Mouse (Mus musculus) E14TG2a.4 (cell line): ENCODE results near the gene Eif3j1.

ENCODE experiments used
- H3K27me3 ChIP-seq: 2 replicates; pipeline ENCODE4 v1.6.1; 2014; ENCODE audit warnings: low read length, control low read depth; ENCODE audit not compliant: insufficient read depth
- H3K36me3 ChIP-seq: 2 replicates; pipeline ENCODE4 v1.6.1; 2014; ENCODE audit warnings: low read length, control low read depth; ENCODE audit not compliant: insufficient read depth
- H3K4me1 ChIP-seq: replicated peaks from 2 replicates; pipeline ENCODE4 v1.6.1; 2014; ENCODE audit warnings: low read depth, low read length, control low read depth
- H3K4me3 ChIP-seq: replicated peaks from 2 replicates; pipeline ENCODE4 v1.5.1; 2014; ENCODE audit warnings: mild to moderate bottlenecking, low read length
- H3K9me3 ChIP-seq: 2 replicates; pipeline ENCODE4 v1.6.1; 2014; ENCODE audit warnings: low read length, control low read depth
- CTCF ChIP-seq: conservative IDR thresholded peaks from 2 replicates; pipeline ENCODE4 v1.5.1; 2014; ENCODE audit warnings: low read length
- NANOG ChIP-seq: IDR thresholded peaks from 2 replicates; pipeline ENCODE4 v1.6.1; 2014; ENCODE audit warnings: borderline replicate concordance, low read length, mixed read lengths
- POU5F1 ChIP-seq: IDR thresholded peaks from 2 replicates; pipeline ENCODE4 v1.6.1; 2014; ENCODE audit warnings: low read length, borderline replicate concordance

The Eif3j1 gene

DNA sequence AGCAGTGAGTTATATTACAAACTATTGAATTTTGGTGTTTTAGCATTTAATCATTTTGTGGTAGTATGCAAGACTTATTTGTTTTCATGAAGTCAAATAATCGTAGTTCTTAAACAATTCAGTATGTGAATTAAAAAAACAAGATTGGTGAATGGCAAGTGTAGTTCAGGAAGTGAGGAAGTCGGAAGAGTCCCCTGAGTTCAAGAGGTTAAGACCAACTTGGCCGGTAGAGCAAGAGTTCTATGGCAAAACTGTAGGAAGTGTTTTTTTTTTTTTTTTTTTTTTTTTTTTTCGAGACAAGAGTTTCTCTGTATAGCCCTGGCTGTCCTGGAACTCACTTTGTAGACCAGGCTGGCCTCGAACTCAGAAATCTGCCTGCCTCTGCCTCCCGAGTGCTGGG lies 3.6 kb downstream of the Eif3j1 start:
- Histone ChIP-seq H3K27me3 (no peaks in the 10 kb centered on the region), H3K4me3 (no peak overlapping the region), H3K4me1 (peaks cover 34% of the 10 kb centered on the region), H3K9me3 (no peaks in the 10 kb centered on the region), H3K36me3 (peaks cover 55% of the 10 kb centered on the region)
- TF ChIP-seq NANOG (no peak), POU5F1 (no peak), CTCF (no peak)

DNA sequence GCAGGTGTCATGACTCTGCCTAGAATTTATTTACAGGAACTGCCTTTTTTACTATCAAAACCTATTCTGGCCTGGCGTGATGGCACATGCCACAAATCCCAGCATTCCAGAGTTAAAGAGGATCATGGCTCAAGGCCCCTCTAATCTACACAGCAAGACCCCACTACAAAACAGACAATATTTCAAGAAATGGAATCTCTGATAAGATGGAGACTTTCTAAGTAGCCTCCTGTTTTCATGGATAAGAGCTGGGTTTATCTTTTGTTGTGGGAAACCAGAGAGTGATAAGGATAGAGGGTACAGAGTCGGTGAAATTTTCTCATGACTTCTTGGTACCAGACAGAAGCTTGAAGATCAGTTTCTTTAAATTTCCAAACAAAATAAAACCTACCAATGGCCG lies 7.7 kb downstream of the Eif3j1 start:
- H3K27me3 ChIP-seq: no peaks in the 10 kb centered on the region
- no peaks in the 10 kb centered on the region for H3K9me3 ChIP-seq
- TF ChIP-seq POU5F1 (no peak), CTCF (no peak), NANOG (no peak)

DNA sequence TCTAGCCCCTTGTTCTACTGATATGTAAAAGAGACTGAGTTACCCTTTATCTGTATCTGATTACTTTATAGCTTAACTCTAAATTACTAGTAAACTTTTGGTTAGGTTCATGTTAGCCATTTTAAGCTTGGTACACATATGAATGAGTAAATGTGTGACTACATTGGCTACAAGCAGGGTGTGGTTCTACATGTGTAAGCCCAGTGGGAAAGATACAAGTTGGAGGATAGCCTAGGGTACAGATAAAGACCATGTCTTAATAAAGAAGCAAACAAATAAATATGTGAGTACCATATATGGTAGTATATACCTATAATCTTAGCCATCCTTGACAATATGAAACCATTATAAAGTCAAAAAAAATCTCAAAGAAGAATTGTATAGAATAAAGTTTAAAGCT lies 15.6 kb downstream of the Eif3j1 start:
- no peaks in the 10 kb centered on the region for H3K9me3 ChIP-seq
- H3K36me3 ChIP-seq: peaks cover 81% of the 10 kb centered on the region
- no peak for TF ChIP-seq NANOG
- TF ChIP-seq POU5F1: no peak
- TF ChIP-seq CTCF: no peak
- H3K27me3 ChIP-seq: no peaks in the 10 kb centered on the region
- no peak overlapping the region for H3K4me3 ChIP-seq
- H3K4me1 ChIP-seq: no peaks in the 10 kb centered on the region

More for the DNA sequence above, 7.7 kb downstream of the Eif3j1 start:
- no peak overlapping the region for H3K4me3 ChIP-seq
- H3K36me3 ChIP-seq: peaks cover 72% of the 10 kb centered on the region
- H3K4me1 ChIP-seq: peaks cover 23% of the 10 kb centered on the region; the same call in 1 of the 2 replicates

DNA sequence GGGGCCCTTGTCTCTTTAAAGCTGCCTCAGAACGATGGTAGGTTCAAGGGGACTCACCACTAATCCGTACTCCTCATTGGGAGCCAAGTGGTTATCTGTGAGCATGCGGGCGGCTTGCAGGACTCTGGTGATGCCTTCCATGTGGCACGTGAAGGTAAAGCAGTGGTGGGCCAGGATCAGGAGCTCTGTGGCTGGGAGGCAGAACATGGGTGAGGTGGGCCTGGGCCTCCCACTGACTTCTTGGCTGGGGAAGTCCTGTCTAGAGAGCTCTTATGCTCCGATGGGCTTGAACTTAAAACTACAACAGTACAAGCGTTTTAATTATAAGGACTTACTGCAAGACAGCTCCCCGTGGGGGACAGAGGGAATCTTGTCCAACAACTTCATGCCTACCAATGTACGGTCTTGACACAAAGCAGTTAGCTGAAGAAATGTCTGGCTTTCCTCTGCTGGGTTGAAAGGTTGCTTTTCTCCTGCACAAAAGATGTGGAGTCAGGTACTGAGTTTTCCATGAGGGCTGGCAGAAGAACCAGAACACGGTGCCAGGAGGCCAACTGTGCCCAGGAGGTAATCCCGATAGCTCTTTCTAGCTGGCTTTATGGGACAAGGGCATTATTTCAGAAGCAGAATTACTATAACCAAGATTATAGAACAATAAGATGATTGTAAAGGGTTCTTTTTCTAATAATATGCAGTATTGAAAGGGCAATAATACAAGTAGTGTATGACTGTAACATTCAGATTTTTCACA lies 31.2 kb downstream of the Eif3j1 start:
- no peak overlapping the region for H3K4me3 ChIP-seq
- H3K9me3 ChIP-seq: no peaks in the 10 kb centered on the region
- H3K4me1 ChIP-seq: peaks cover 6% of the 10 kb centered on the region; the same call in 1 of the 2 replicates
- TF ChIP-seq CTCF (no peak), POU5F1 (no peak), NANOG (no peak)
- peaks cover 71% of the 10 kb centered on the region for H3K36me3 ChIP-seq
- H3K27me3 ChIP-seq: no peaks in the 10 kb centered on the region

DNA sequence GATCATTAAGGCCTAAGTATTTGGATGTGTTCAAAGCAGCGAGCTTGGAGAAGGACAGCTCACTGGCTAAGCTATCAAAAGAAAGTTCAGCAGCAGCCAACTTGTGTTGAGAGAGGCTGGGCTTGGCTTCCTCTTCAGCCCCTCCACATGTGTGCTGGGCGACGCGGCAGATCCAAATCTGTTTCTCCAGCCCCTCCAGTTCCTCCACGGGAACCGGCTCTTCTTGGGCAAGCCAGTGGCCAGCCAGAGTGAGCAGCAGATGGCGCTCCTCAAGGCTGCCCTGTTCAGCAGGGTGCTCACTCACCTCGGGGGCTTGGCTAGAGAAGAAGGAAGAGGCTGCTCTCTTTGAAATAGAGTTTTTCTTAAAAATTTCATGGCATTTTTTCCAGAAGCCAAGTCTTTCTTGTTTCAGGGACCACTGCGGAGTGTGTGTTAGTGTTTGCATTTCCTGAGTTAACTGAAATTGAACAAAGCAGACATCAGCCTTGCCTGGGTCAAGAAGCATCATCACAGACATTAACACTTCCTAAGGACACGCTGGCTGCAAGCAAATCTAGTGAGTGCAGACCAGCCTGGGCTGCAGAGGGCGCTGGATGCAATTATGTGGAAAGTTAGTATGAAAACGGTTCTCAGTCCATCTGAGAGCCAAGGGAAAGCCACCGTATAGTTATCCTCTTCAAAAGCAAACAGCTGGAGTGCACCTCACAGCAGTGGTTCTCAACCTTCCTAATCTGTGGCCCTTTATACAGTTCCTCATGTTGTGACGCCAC lies 37.0 kb downstream of the Eif3j1 start:
- TF ChIP-seq CTCF (peak; percentile 28; the same call in 1 of the 2 replicates), NANOG (no peak), POU5F1 (no peak)

GRCm38 (mm10) chr2:122066241-122066640 lies 37.9 kb downstream of the Eif3j1 start:
- H3K4me1 ChIP-seq: peaks cover 16% of the 10 kb centered on the region
- H3K36me3 ChIP-seq: peaks cover 76% of the 10 kb centered on the region
- no peaks in the 10 kb centered on the region for H3K27me3 ChIP-seq
- TF ChIP-seq NANOG (no peak), POU5F1 (no peak), CTCF (no peak)
- no peak overlapping the region for H3K4me3 ChIP-seq
- H3K9me3 ChIP-seq: no peaks in the 10 kb centered on the region

More for the DNA sequence above, 37.0 kb downstream of the Eif3j1 start:
- Histone ChIP-seq H3K4me3 (no peak overlapping the region), H3K9me3 (no peaks in the 10 kb centered on the region), H3K36me3 (peaks cover 77% of the 10 kb centered on the region), H3K4me1 (peaks cover 16% of the 10 kb centered on the region), H3K27me3 (no peaks in the 10 kb centered on the region)

- Histone ChIP-seq H3K27me3 (no peaks in the 10 kb centered on the region), H3K9me3 (no peaks in the 10 kb centered on the region), H3K36me3 (peaks cover 72% of the 10 kb centered on the region), H3K4me1 (peaks cover 14% of the 10 kb centered on the region), H3K4me3 (no peak overlapping the region)
- TF ChIP-seq POU5F1 (no peak), CTCF (no peak), NANOG (no peak)
Measured at GRCm38 (mm10) chr2:122069144-122069912, 41.0 kb downstream of the Eif3j1 start.

GRCm38 (mm10) chr2:122069922-122070321 lies 41.6 kb downstream of the Eif3j1 start:
- H3K27me3 ChIP-seq: no peaks in the 10 kb centered on the region
- H3K4me3 ChIP-seq: no peak overlapping the region
- H3K36me3 ChIP-seq: peaks cover 72% of the 10 kb centered on the region
- H3K4me1 ChIP-seq: peaks cover 11% of the 10 kb centered on the region
- no peaks in the 10 kb centered on the region for H3K9me3 ChIP-seq
- no peak for TF ChIP-seq NANOG
- TF ChIP-seq POU5F1: no peak
- TF ChIP-seq CTCF: peak; percentile 99
